Mouse (Mus musculus): Measurements from ENCODE around the gene Tmem160. TPM values are rescaled to one million over a fixed set of nuclear protein-coding genes. Genes with fewer than 3 reads are reported as not detected.
A peak's percentile ranks its signal among the peaks of the same experiment; 100 is the strongest.

The Tmem160 gene
- polyA plus RNA-seq, 1 experiment from 2014 or later: 23.6 TPM

DNA sequence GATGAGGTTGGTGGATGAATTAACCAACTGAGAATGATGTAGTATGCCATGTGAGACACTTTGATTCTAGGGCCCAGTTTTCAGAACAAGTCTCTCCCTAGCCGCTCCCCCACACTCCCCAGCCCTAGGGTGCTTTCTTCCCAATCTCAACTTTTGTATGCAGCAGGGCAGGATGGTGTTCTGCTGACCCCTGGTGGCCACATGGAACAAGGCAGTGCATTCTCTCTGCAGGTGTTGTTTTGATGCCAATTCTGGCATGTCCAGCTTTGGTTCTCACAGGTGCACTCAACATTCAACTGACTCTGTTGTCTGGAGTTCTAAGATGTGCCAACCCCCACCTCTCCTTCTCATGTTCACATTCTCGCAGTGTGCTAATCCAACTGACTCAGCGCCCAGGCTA lies 39.2 kb downstream of the Tmem160 start:
- no peak overlapping the region for H3K4me3 ChIP-seq (ENCODE audit: low read depth, low read length)
- H3K27me3 ChIP-seq (ENCODE audit: control insufficient read depth, insufficient read depth, low read depth, low read length): no peaks in the 10 kb centered on the region
- no peak for ATAC-seq (ENCODE audit: low read depth)
- no peaks in the 10 kb centered on the region for H3K9me3 ChIP-seq (replicated peaks; ENCODE audit: control insufficient read depth, low read length)
- H3K9ac ChIP-seq (ENCODE audit: low read depth, low read length): no peak overlapping the region
- 32% methylated on average over 3 of the region's 3 CpGs for WGBS (ENCODE audit: insufficient replicate concordance)
- H3K27ac ChIP-seq (ENCODE audit: low read length): no peak overlapping the region
- H3K36me3 ChIP-seq (ENCODE audit: control insufficient read depth, insufficient read depth): peaks cover 2% of the 10 kb centered on the region; the same call in 1 of the 2 replicates
- no peak overlapping the region for H3K4me2 ChIP-seq (ENCODE audit: low read depth, low read length)
- no peaks in the 10 kb centered on the region; the same call in 1 of the 2 replicates for H3K4me1 ChIP-seq (ENCODE audit: control insufficient read depth, low read depth, low read length)

DNA sequence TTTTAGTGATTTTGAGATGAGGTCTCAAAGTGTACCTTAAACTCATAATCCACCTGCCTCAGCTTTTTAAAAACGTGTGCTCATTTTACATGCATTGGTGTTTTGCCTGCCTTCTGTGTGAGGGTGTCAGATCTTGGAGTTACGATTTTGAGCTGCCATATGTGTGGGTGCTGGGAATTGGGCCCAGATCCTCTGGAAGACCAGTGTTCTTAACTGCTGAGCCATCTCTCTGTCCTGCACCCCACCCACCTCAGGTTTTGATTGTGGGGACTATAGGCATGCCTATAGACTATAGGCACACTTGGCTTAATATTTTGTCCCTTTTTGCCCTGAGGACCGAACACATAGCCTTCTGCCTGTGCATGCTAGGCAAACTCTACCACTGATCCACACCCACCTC lies 39.6 kb downstream of the Tmem160 start:
- H3K4me2 ChIP-seq (ENCODE audit: low read depth, low read length): no peak overlapping the region
- no peaks in the 10 kb centered on the region for H3K27me3 ChIP-seq (ENCODE audit: control insufficient read depth, insufficient read depth, low read depth, low read length)
- H3K4me1 ChIP-seq (ENCODE audit: control insufficient read depth, low read depth, low read length): no peaks in the 10 kb centered on the region; the same call in 1 of the 2 replicates
- H3K27ac ChIP-seq (ENCODE audit: low read length): no peak overlapping the region
- no peak overlapping the region for H3K4me3 ChIP-seq (ENCODE audit: low read depth, low read length)
- H3K36me3 ChIP-seq (ENCODE audit: control insufficient read depth, insufficient read depth): peaks cover 4% of the 10 kb centered on the region; the same call in 1 of the 2 replicates
- no peak overlapping the region for H3K9ac ChIP-seq (ENCODE audit: low read depth, low read length)
- no peaks in the 10 kb centered on the region for H3K9me3 ChIP-seq (replicated peaks; ENCODE audit: control insufficient read depth, low read length)
- 46% methylated on average over 3 of the region's 3 CpGs for WGBS (ENCODE audit: insufficient replicate concordance)
- ATAC-seq (ENCODE audit: low read depth): no peak

DNA sequence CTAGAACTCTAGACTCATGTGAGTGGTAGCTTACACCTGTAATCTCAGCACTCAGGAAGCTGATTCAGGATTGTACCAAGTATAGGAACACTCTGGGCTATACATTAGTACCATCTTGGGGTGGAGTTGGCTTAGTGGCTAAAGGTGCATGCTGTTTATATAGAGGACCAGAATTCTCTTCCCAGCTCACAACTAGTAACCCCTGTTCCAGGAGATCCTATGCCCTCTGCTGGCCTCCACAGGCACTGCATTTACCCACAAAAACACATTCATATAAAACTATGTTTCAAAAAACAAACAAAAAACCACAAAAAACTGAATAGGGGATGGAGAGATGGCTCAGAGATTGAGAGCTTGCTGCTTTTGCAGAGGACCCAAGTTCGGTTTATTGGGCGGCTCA lies 40.8 kb downstream of the Tmem160 start:
- WGBS (ENCODE audit: insufficient replicate concordance): 30% methylated on average over 2 of the region's 2 CpGs
- Histone ChIP-seq H3K9ac (ENCODE audit: low read depth, low read length) (no peak overlapping the region; the same call in 1 of the 2 replicates), H3K27me3 (ENCODE audit: control insufficient read depth, insufficient read depth, low read depth, low read length) (no peaks in the 10 kb centered on the region), H3K4me2 (ENCODE audit: low read depth, low read length) (no peak overlapping the region), H3K9me3 (replicated peaks; ENCODE audit: control insufficient read depth, low read length) (no peaks in the 10 kb centered on the region), H3K4me1 (ENCODE audit: control insufficient read depth, low read depth, low read length) (no peaks in the 10 kb centered on the region; the same call in 1 of the 2 replicates), H3K36me3 (ENCODE audit: control insufficient read depth, insufficient read depth) (peaks cover 6% of the 10 kb centered on the region; the same call in 1 of the 2 replicates), H3K4me3 (ENCODE audit: low read depth, low read length) (no peak overlapping the region), H3K27ac (ENCODE audit: low read length) (no peak overlapping the region)
- no peak for ATAC-seq (ENCODE audit: low read depth)

DNA sequence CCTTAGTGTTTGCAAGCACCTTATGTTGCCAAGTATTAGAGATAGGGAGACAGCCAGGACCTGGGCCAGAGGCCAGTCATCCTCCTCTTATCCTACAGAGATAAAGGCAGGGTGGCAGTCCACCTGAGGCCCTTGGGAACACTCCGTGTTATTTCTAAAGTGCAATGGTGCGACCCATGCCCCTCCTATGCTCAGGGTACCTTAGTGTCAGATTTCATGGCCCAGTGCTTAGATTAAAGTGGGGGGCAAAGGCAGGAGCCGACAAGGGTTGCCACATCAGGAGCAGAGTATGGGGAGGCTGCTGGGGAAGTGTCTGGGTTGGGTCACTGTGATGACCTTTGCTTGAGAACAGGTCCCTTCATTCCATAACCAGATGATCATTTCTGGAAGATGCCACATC lies 43.7 kb downstream of the Tmem160 start:
- H3K9ac ChIP-seq (ENCODE audit: low read depth, low read length): no peak overlapping the region
- peaks cover 6% of the 10 kb centered on the region; the same call in 1 of the 2 replicates for H3K36me3 ChIP-seq (ENCODE audit: control insufficient read depth, insufficient read depth)
- 61% methylated on average over 3 of the region's 3 CpGs for WGBS (ENCODE audit: insufficient replicate concordance)
- no peaks in the 10 kb centered on the region for H3K4me1 ChIP-seq (ENCODE audit: control insufficient read depth, low read depth, low read length)
- no peaks in the 10 kb centered on the region for H3K9me3 ChIP-seq (replicated peaks; ENCODE audit: control insufficient read depth, low read length)
- no peak overlapping the region for H3K27ac ChIP-seq (ENCODE audit: low read length)
- no peak overlapping the region for H3K4me3 ChIP-seq (ENCODE audit: low read depth, low read length)
- H3K27me3 ChIP-seq (ENCODE audit: control insufficient read depth, insufficient read depth, low read depth, low read length): no peaks in the 10 kb centered on the region
- no peak for ATAC-seq (ENCODE audit: low read depth)
- H3K4me2 ChIP-seq (ENCODE audit: low read depth, low read length): no peak overlapping the region

DNA sequence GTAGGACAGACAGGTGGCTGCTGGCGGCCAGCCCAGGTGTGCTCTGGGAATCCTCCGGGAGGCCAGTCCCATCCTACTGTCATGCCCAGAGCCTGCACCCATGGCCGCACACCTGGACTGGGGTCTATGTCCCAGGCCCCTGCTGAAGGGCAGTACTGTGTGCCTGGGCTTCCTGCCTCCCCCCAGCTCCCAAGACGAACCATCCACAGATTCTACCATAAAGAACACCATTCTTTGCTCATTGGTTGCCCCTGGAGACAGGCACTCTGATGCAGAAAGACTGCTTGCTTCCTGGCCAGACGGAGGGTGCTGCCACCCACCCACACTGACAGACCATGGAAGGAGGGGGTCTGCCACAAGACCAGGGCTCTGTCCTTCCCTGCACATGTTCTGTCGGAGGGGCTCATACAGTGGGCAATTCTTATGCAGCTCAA lies 47.1 kb downstream of the Tmem160 start:
- ATAC-seq (ENCODE audit: low read depth): no peak
- Histone ChIP-seq H3K4me1 (ENCODE audit: control insufficient read depth, low read depth, low read length) (peaks cover 5% of the 10 kb centered on the region), H3K27ac (ENCODE audit: low read length) (no peak overlapping the region), H3K4me2 (ENCODE audit: low read depth, low read length) (no peak overlapping the region), H3K9me3 (replicated peaks; ENCODE audit: control insufficient read depth, low read length) (no peaks in the 10 kb centered on the region), H3K4me3 (ENCODE audit: low read depth, low read length) (no peak overlapping the region), H3K27me3 (ENCODE audit: control insufficient read depth, insufficient read depth, low read depth, low read length) (no peaks in the 10 kb centered on the region), H3K9ac (ENCODE audit: low read depth, low read length) (no peak overlapping the region), H3K36me3 (ENCODE audit: control insufficient read depth, insufficient read depth) (peaks cover 6% of the 10 kb centered on the region; the same call in 1 of the 2 replicates)
- 72% methylated on average over 6 of the region's 6 CpGs for WGBS (ENCODE audit: insufficient replicate concordance)

DNA sequence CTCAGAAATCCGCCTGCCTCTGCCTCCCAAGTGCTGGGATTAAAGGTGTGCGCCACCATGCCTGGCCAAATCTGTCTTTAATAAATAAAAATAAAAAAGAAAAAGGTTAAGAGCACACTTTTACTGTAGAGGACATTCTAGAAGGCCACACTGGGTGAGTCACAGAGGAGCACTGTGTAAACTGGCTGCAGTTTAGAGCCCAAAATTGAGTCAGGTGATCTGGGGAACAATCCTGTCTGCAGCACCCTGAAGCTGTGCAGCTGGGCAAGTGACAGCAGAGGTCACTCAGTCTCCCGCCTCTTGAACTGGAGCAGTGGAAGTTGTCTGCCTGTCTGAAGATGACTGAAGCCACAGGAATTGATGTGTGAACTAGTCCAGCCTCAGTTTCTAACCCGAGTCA lies 49.0 kb downstream of the Tmem160 start:
- WGBS (ENCODE audit: insufficient replicate concordance): 62% methylated on average over 4 of the region's 4 CpGs
- Histone ChIP-seq H3K9ac (ENCODE audit: low read depth, low read length) (no peak overlapping the region), H3K4me2 (ENCODE audit: low read depth, low read length) (no peak overlapping the region), H3K36me3 (ENCODE audit: control insufficient read depth, insufficient read depth) (peaks cover 5% of the 10 kb centered on the region; the same call in 1 of the 2 replicates), H3K4me1 (ENCODE audit: control insufficient read depth, low read depth, low read length) (peaks cover 8% of the 10 kb centered on the region), H3K9me3 (replicated peaks; ENCODE audit: control insufficient read depth, low read length) (no peaks in the 10 kb centered on the region), H3K27me3 (ENCODE audit: control insufficient read depth, insufficient read depth, low read depth, low read length) (no peaks in the 10 kb centered on the region), H3K4me3 (ENCODE audit: low read depth, low read length) (no peak overlapping the region), H3K27ac (ENCODE audit: low read length) (no peak overlapping the region)
- no peak for ATAC-seq (ENCODE audit: low read depth)

DNA sequence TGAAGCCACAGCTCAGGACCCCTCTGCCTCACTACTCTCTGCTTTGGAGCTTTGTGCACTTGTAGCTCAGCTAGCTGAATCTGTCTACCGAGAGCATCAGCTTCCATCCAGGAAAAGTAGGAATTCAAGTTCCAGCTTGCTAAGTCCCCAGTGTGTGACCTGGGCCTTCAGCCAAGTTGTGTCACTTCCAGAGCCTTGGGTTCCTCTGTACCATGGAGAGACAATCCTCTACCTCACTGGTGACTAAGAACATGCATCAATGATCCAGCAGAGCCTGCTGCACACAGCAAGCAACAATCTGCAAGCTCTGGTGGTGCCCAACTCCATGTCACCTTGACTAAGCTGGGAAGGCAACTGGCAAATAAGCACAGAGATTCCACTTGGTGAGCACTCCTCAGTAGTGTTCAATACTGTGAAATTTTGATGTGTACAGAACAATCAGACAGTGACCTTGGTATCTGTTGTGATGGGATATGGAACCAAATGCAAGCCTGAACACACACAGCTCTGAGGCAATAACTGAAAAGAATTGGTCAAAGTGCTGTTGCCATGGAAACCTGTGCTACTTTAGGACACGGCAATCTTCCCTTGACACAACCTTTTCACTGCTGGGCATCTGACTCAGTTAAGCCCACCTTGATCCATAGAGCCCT lies 52.1 kb downstream of the Tmem160 start:
- H3K4me2 ChIP-seq (ENCODE audit: low read depth, low read length): no peak overlapping the region
- peak; percentile 88 for ATAC-seq (ENCODE audit: low read depth)
- H3K9me3 ChIP-seq (replicated peaks; ENCODE audit: control insufficient read depth, low read length): no peaks in the 10 kb centered on the region
- peak overlapping the region; percentile 80 for H3K27ac ChIP-seq (ENCODE audit: low read length)
- 60% methylated on average over 2 of the region's 2 CpGs for WGBS (ENCODE audit: insufficient replicate concordance)
- no peaks in the 10 kb centered on the region for H3K36me3 ChIP-seq (ENCODE audit: control insufficient read depth, insufficient read depth)
- no peak overlapping the region for H3K9ac ChIP-seq (ENCODE audit: low read depth, low read length)
- no peaks in the 10 kb centered on the region for H3K27me3 ChIP-seq (ENCODE audit: control insufficient read depth, insufficient read depth, low read depth, low read length)
- H3K4me3 ChIP-seq (ENCODE audit: low read depth, low read length): no peak overlapping the region
- H3K4me1 ChIP-seq (ENCODE audit: control insufficient read depth, low read depth, low read length): peaks cover 8% of the 10 kb centered on the region

Other genes starting within 250 kb of the Tmem160 start
- 4.9 and 6.7 TPM in 2 replicates for gene Dhx34, start 230.7 kb upstream of the Tmem160 start, polyA plus RNA-seq (2015; fragmentation: Nextera tagmentation; extraction: Ambion mirVana)
- gene C5ar2, start 208.6 kb upstream of the Tmem160 start, polyA plus RNA-seq (2015; fragmentation: Nextera tagmentation; extraction: Ambion mirVana): 0.98 and 1.0 TPM in 2 replicates
- 4.0 and 4.6 TPM in 2 replicates for gene C5ar1, start 193.2 kb upstream of the Tmem160 start, polyA plus RNA-seq (2015; fragmentation: Nextera tagmentation; extraction: Ambion mirVana)
- 3.5 and 4.4 TPM in 2 replicates for gene Inafm1, start 179.2 kb upstream of the Tmem160 start, polyA plus RNA-seq (2015; fragmentation: Nextera tagmentation; extraction: Ambion mirVana)
- gene Ccdc9, start 166.0 kb upstream of the Tmem160 start, polyA plus RNA-seq (2015; fragmentation: Nextera tagmentation; extraction: Ambion mirVana): 9.0 and 10.9 TPM in 2 replicates
- 3.0 and 4.1 TPM in 2 replicates for gene Bbc3, start 144.4 kb upstream of the Tmem160 start, polyA plus RNA-seq (2015; fragmentation: Nextera tagmentation; extraction: Ambion mirVana)
- gene Sae1, start 65.0 kb upstream of the Tmem160 start, polyA plus RNA-seq (2015; fragmentation: Nextera tagmentation; extraction: Ambion mirVana): 84.3 and 90.7 TPM in 2 replicates
- 7.0 and 7.2 TPM in 2 replicates for gene Zc3h4, start 51.9 kb upstream of the Tmem160 start, polyA plus RNA-seq (2015; fragmentation: Nextera tagmentation; extraction: Ambion mirVana)
- 0.12 TPM in 2 replicates for gene Npas1, start 24.9 kb downstream of the Tmem160 start, polyA plus RNA-seq (2015; fragmentation: Nextera tagmentation; extraction: Ambion mirVana)
- 2.5 and 2.6 TPM in 2 replicates for gene Arhgap35, start 162.2 kb downstream of the Tmem160 start, polyA plus RNA-seq (2015; fragmentation: Nextera tagmentation; extraction: Ambion mirVana)
- gene Ceacam15, start 222.9 kb downstream of the Tmem160 start, polyA plus RNA-seq (2015; fragmentation: Nextera tagmentation; extraction: Ambion mirVana): not detected in 2 replicates

All from liver, embryonic 16.5 days (tissue).